Mouse (Mus musculus): ENCODE data around the gene Sprtn. TPM values are rescaled to one million over a fixed set of nuclear protein-coding genes. Genes with fewer than 3 reads are reported as not detected.

The Sprtn gene
- total and polyA plus RNA-seq, 3 experiments, result 16.0 to 26.5 (median 23.0) TPM

DNA sequence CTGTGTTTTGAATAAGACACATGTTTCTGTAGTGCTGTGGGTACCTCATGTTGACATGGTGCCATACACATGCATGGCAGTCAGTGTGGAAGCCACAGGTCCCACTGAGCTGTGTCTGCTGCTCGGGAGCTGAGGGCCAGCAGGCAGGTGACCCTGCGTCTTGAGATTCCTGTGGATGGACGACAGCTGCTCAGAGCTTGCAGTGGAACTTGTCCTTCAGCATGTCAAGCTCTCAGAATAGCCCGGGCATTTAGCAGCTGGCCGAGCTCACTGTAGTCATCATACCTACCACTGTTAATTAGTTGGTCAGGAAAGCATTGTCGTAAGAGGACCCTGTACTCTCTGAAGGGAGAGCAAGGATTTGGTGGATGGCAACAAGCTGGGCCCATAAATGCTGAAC is 28.0 kb upstream of the Sprtn start:
- in situ Hi-C loops (cut with MboI; ENCODE audit: low pct_ligation_motif_present, low pct_unique_long_range_greater_than_20kb, low sequenced_read_pairs) (no loop called here), dilution Hi-C loops (cut with MboI; ENCODE audit: extremely low pct_ligation_motif_present, extremely low pct_unique_long_range_greater_than_20kb, low sequenced_read_pairs) (no loop called here)
- H3K4me3 ChIP-seq (replicated peaks in 1 of 3; ENCODE audit: low read depth in 2 of 3, low read length in 2 of 3, poor library complexity in 1 of 3), result no peak overlapping the region
- H3K4me2 ChIP-seq (ENCODE audit: insufficient read depth, low read depth, poor library complexity, severe bottlenecking), result no peak overlapping the region
- H3K4me1 ChIP-seq (ENCODE audit: control insufficient read depth in 1 of 2, insufficient read depth in 2 of 2), result peaks cover 13 to 37% of the 10 kb centered on the region in 2 experiments
- H3K79me2 ChIP-seq (replicated peaks; ENCODE audit: control insufficient read depth, extremely low read depth, insufficient read depth, poor library complexity, severe bottlenecking), result peaks cover 42% of the 10 kb centered on the region
- TF ChIP-seq MAX (IDR thresholded peaks at IDR 0.05; ENCODE audit: low read length) (no peak), ZNF384 (IDR thresholded peaks at IDR 0.05; ENCODE audit: low read depth, low read length) (no peak), ETS1 (conservative IDR thresholded peaks at IDR 0.05; ENCODE audit: low read depth, low read length) (no peak), POLR2AphosphoS2 (IDR thresholded peaks at IDR 0.05; ENCODE audit: low read depth, low read length) (no peak), ZMIZ1 (IDR thresholded peaks at IDR 0.05; ENCODE audit: low read depth, low read length) (no peak), EP300 (IDR thresholded peaks at IDR 0.05; ENCODE audit: low read length) (no peak), JUND (conservative IDR thresholded peaks at IDR 0.05; ENCODE audit: low read depth, low read length) (no peak), UBTF (IDR thresholded peaks at IDR 0.05; ENCODE audit: low read depth, low read length) (no peak), MXI1 (IDR thresholded peaks at IDR 0.05; ENCODE audit: low read depth, low read length) (no peak), TCF12 (IDR thresholded peaks at IDR 0.05; ENCODE audit: low read depth, low read length) (no peak), E2F4 (IDR thresholded peaks at IDR 0.05; ENCODE audit: insufficient replicate concordance, low read depth, low read length) (no peak), BHLHE40 (IDR thresholded peaks at IDR 0.05; ENCODE audit: low read depth, low read length) (no peak), CHD2 (IDR thresholded peaks at IDR 0.05; ENCODE audit: low read length) (no peak), USF1 (IDR thresholded peaks at IDR 0.05; ENCODE audit: low read depth, low read length) (no peak), KAT2A (IDR thresholded peaks at IDR 0.05; ENCODE audit: insufficient replicate concordance, low read length) (no peak), RAD21 (IDR thresholded peaks at IDR 0.05; ENCODE audit: low read depth, low read length) (no peak)
- DNase-seq (ENCODE audit: extremely low read depth), result no peak
- H3K9me3 ChIP-seq (replicated peaks; ENCODE audit: low read length), result no peaks in the 10 kb centered on the region
- H3K9ac ChIP-seq (ENCODE audit: insufficient read depth, low read depth), result no peak overlapping the region
- no peak overlapping the region for H3K27ac ChIP-seq (ENCODE audit: insufficient read depth, low read depth)
- H3K27me3 ChIP-seq (replicated peaks), result no peaks in the 10 kb centered on the region
- peaks cover 48 to 92% of the 10 kb centered on the region in 2 experiments for H3K36me3 ChIP-seq (replicated peaks in 1 of 2; ENCODE audit: control insufficient read depth in 1 of 2, insufficient read depth in 1 of 2, low read length in 1 of 2)

DNA sequence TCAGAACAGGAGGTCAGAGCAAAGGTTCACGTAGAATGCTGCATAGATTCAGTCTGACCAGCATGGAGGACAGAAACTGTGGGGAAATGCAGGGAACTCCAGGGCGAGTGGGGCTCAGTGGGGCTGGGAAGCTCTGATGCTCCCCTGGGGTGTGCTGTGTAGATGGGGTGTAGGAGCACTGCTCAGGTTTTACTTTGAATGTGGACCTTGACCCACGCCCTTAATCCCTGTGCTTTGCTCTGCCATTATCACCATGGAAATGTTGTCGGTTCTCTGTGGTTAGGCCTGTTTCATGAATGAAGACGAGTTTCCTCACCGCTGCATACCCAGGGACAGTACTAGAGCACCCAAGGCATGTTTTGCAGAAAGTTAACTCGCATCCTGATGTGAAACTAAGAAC is 26.2 kb upstream of the Sprtn start:
- no peak for TF ChIP-seq CTCF (conservative IDR thresholded peaks at IDR 0.05 in 1 of 2, IDR thresholded peaks at IDR 0.05 in 1 of 2; ENCODE audit: low read depth in 2 of 2, low read length in 2 of 2)
- no peak for TF ChIP-seq EP300 (IDR thresholded peaks at IDR 0.05; ENCODE audit: low read length)
- TF ChIP-seq ZKSCAN1 (IDR thresholded peaks at IDR 0.05; ENCODE audit: borderline replicate concordance, low read depth, low read length), result no peak
- no peak for TF ChIP-seq GABPA (IDR thresholded peaks at IDR 0.05; ENCODE audit: insufficient replicate concordance, low read depth, low read length)
- no peak for TF ChIP-seq TCF12 (IDR thresholded peaks at IDR 0.05; ENCODE audit: low read depth, low read length)
- TF ChIP-seq RCOR1 (conservative IDR thresholded peaks at IDR 0.05; ENCODE audit: low read depth, low read length), result no peak
- no peak for TF ChIP-seq UBTF (IDR thresholded peaks at IDR 0.05; ENCODE audit: low read depth, low read length)
- Histone ChIP-seq H3K36me3 (replicated peaks in 1 of 2; ENCODE audit: control insufficient read depth in 1 of 2, insufficient read depth in 1 of 2, low read length in 1 of 2) (peaks cover 62 to 95% of the 10 kb centered on the region in 2 experiments), H3K27me3 (replicated peaks) (no peaks in the 10 kb centered on the region), H3K4me1 (ENCODE audit: control insufficient read depth in 1 of 2, insufficient read depth in 2 of 2) (peaks cover 10 to 19% of the 10 kb centered on the region in 2 experiments), H3K27ac (ENCODE audit: insufficient read depth, low read depth) (no peak overlapping the region), H3K79me2 (replicated peaks; ENCODE audit: control insufficient read depth, extremely low read depth, insufficient read depth, poor library complexity, severe bottlenecking) (peaks cover 25% of the 10 kb centered on the region), H3K9ac (ENCODE audit: insufficient read depth, low read depth) (no peak overlapping the region), H3K4me3 (replicated peaks in 1 of 3; ENCODE audit: low read depth in 2 of 3, low read length in 2 of 3, poor library complexity in 1 of 3) (no peak overlapping the region), H3K4me2 (ENCODE audit: insufficient read depth, low read depth, poor library complexity, severe bottlenecking) (no peak overlapping the region), H3K9me3 (replicated peaks; ENCODE audit: low read length) (no peaks in the 10 kb centered on the region)
- in situ Hi-C loops (cut with MboI; ENCODE audit: low pct_ligation_motif_present, low pct_unique_long_range_greater_than_20kb, low sequenced_read_pairs), result no loop called here
- dilution Hi-C loops (cut with MboI; ENCODE audit: extremely low pct_ligation_motif_present, extremely low pct_unique_long_range_greater_than_20kb, low sequenced_read_pairs), result no loop called here
- DNase-seq (ENCODE audit: extremely low read depth), result no peak
